Mouse (Mus musculus) erythroblast, embryonic 14.5 days (primary cell): ENCODE measurements around the gene 6030445D17Rik.

Experiments used
- GATA1 ChIP-seq: IDR thresholded peaks from 2 replicates; pipeline ENCODE4 v1.6.1; 2012; ENCODE audit warnings: low read length, inconsistent platforms, mixed read lengths
- TAL1 ChIP-seq: IDR thresholded peaks from 3 replicates; pipeline ENCODE4 v1.6.1; 2012; ENCODE audit warnings: low read length, inconsistent platforms, mixed read lengths

DNA sequence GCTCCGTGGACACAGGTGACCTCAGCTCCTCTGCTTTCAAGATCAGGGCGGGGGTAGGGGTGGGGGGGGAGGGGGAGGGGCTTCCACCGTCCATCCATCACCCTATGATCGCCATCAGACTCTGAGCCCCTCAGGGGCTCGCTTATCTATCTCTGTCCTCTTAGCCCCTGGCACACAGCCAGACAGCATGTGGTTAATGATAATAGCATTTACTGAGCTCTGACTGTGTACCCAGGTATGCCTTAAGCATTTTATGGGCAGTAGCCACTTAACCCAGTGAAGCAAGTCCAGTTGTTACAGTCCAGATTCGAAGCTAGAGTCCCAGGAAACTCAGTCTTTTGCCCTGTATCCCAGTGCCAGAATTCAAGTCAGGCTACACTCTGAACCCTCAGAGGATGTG is 10.5 kb upstream of the 6030445D17Rik start:
- no peak for TF ChIP-seq GATA1
- TF ChIP-seq TAL1, result no peak
